Mouse (Mus musculus) left cerebral cortex, postnatal 36 days (tissue): ENCODE measurements around the gene Gm21119. TPM values are rescaled to one million over a fixed set of nuclear protein-coding genes. Genes with fewer than 3 reads are reported as not detected.
"Not testable (repeated sequence)": the region's sequence is repeated elsewhere in the genome, so short reads cannot be mapped to it uniquely, and the experiment has no call there.

Source experiments
- DNase-seq, 2 experiments: peaks; one replicate each; pipeline ENCODE4 v3.0.0; 2021 to 2022; ENCODE audit warnings: low spot score in 2 of 2, mixed read lengths in 1 of 2
- intact Hi-C: fragments of 180-260 bp; cut with DNase I; formaldehyde crosslinking; loops from one replicate; pipeline ENCODE4 v1.15.1; 2025
- total RNA-seq, 2 experiments: library from RNA; stranded (reverse); gene quantifications; 2 replicates each; pipeline ENCODE4 v1.2.3; 2021

Gene Gm21119
- total RNA-seq = 1 to 10 TPM in 1 of 2 experiments, under 1 TPM in 1; 0.64 to 1.8 TPM

GRCm38 (mm10) chr8:20614619-20615018, at the start of gene Gm21119:
Gm21119 (plus strand) TSS chr8:20614919.
- intact Hi-C loops, DNase-seq: not testable (repeated sequence)

GRCm38 (mm10) chr8:20566753-20567152, 48.0 kb upstream of the Gm21119 start:
- intact Hi-C loops, DNase-seq: not testable (repeated sequence)

- intact Hi-C loops = not testable (repeated sequence)
- peak; percentile 45 to 66 for DNase-seq
Measured at GRCm38 (mm10) chr8:20581081-20581480, 33.6 kb upstream of the Gm21119 start.

GRCm38 (mm10) chr8:20582772-20583171, 31.9 kb upstream of the Gm21119 start:
- DNase-seq, intact Hi-C loops: not testable (repeated sequence)

GRCm38 (mm10) chr8:20588268-20589177, 26.2 kb upstream of the Gm21119 start:
- intact Hi-C loops, DNase-seq: not testable (repeated sequence)

- intact Hi-C loops = not testable (repeated sequence)
- peak; percentile 6 to 29 for DNase-seq
Measured at GRCm38 (mm10) chr8:20589178-20589539, 25.6 kb upstream of the Gm21119 start.

GRCm38 (mm10) chr8:20590117-20590997, 24.4 kb upstream of the Gm21119 start:
- peak; percentile 15 to 38 for DNase-seq
- intact Hi-C loops = not testable (repeated sequence)

GRCm38 (mm10) chr8:20591002-20591401, 23.7 kb upstream of the Gm21119 start:
- DNase-seq, intact Hi-C loops: not testable (repeated sequence)

GRCm38 (mm10) chr8:20592732-20593272, 21.9 kb upstream of the Gm21119 start:
- DNase-seq, intact Hi-C loops: not testable (repeated sequence)

- intact Hi-C loops = not testable (repeated sequence)
- peak; percentile 40 to 54 for DNase-seq
Measured at GRCm38 (mm10) chr8:20593841-20594240, 20.9 kb upstream of the Gm21119 start.

GRCm38 (mm10) chr8:20596081-20596841, 18.5 kb upstream of the Gm21119 start:
- DNase-seq, intact Hi-C loops: not testable (repeated sequence)

- intact Hi-C loops = not testable (repeated sequence)
- DNase-seq = peak; percentile 37 to 64
Measured at GRCm38 (mm10) chr8:20596842-20597708, 17.6 kb upstream of the Gm21119 start.

GRCm38 (mm10) chr8:20598300-20599170, 16.2 kb upstream of the Gm21119 start:
- intact Hi-C loops = not testable (repeated sequence)

GRCm38 (mm10) chr8:20599350-20599749, 15.4 kb upstream of the Gm21119 start:
- intact Hi-C loops, DNase-seq: not testable (repeated sequence)

More at GRCm38 (mm10) chr8:20598300-20599170, 16.2 kb upstream of the Gm21119 start:
- not testable (repeated sequence) for DNase-seq

GRCm38 (mm10) chr8:20610856-20611255, 3.9 kb upstream of the Gm21119 start:
- peak in 1 of 2 experiments; percentile 3 for DNase-seq
- intact Hi-C loops = not testable (repeated sequence)

- DNase-seq = peak in 1 of 2 experiments; percentile 3
- intact Hi-C loops = not testable (repeated sequence)
Measured at GRCm38 (mm10) chr8:20612721-20613120, 2.0 kb upstream of the Gm21119 start.

- intact Hi-C loops = not testable (repeated sequence)
- DNase-seq = peak in 1 of 2 experiments; percentile 2
Measured at GRCm38 (mm10) chr8:20630766-20631165, 16.0 kb downstream of the Gm21119 start.
